9 mouse cellular contexts compared by ENCODE assay signal in genomic region chr13:21276551-21276950, GRCm38 (mm10). TPM values are rescaled to one million over a fixed set of nuclear protein-coding genes. Genes with fewer than 3 reads are reported as not detected.
A peak's percentile ranks its signal among the peaks of the same experiment; 100 is the strongest.
DNase-seq lines count a peak whose midpoint lies in the region; ATAC-seq and TF ChIP-seq lines count a peak whose summit lies in the region.
"Had no signal": no experiment of that assay in that cellular context is flagged by ENCODE, and none has a peak within 500 bp of the region (broad histone marks: within the 10 kb centered on the region; RNA-seq: fewer than 3 reads in every experiment).

No protein-coding gene starts in this region.

- intact Hi-C loops in heart, postnatal 25 days (cut with DNase I) = loop anchor here (5.0 kb wide), 2 partner anchors 104 to 436 kb away; no protein-coding TSS in a partner anchor

- DNase-seq in heart, postnatal 25 days (ENCODE audit: low spot score) = no peak
- DNase-seq in midbrain, embryonic 14.5 days = no peak
- no peak for DNase-seq in thymus, postnatal 25 days
- no peak for DNase-seq in adrenal gland, adult 8-10 months
- no peak for DNase-seq in thymus, postnatal 36 days

- no peak for ATAC-seq in heart, embryonic 16.5 days (replicated peaks; ENCODE audit: extremely low read depth, insufficient read depth, low FRiP score)
- no peak for ATAC-seq in hindbrain, embryonic 12.5 days (ENCODE audit: low FRiP score)
- no peak for ATAC-seq in midbrain, embryonic 14.5 days (ENCODE audit: low FRiP score, low TSS enrichment)

- TF ChIP-seq CTCF in bone marrow macrophage, adult 2 months (IDR thresholded peaks at IDR 0.05; ENCODE audit: low read depth, low read length) = no peak

- no peaks in the 10 kb centered on the region for H3K36me3 ChIP-seq in heart, embryonic 16.5 days (ENCODE audit: control insufficient read depth, insufficient read depth)
- H3K36me3 ChIP-seq in hindbrain, embryonic 12.5 days = no peaks in the 10 kb centered on the region
- H3K36me3 ChIP-seq in midbrain, embryonic 14.5 days (ENCODE audit: control insufficient read depth, insufficient read depth, low read length) = no peaks in the 10 kb centered on the region

- no peaks in the 10 kb centered on the region for H3K9me3 ChIP-seq in heart, embryonic 16.5 days (replicated peaks; ENCODE audit: control insufficient read depth, low read length)
- H3K9me3 ChIP-seq in hindbrain, embryonic 12.5 days (replicated peaks) = no peaks in the 10 kb centered on the region
- H3K9me3 ChIP-seq in midbrain, embryonic 14.5 days (ENCODE audit: control insufficient read depth, low read length) = no peaks in the 10 kb centered on the region

- peaks cover 8% of the 10 kb centered on the region; the same call in 1 of the 2 replicates for H3K4me1 ChIP-seq in heart, embryonic 16.5 days (ENCODE audit: control insufficient read depth, insufficient read depth, low read length)
- H3K4me1 ChIP-seq in bone marrow macrophage, adult 2 months (ENCODE audit: control insufficient read depth, insufficient read depth, low read length) = no peaks in the 10 kb centered on the region; the same call in 1 of the 2 replicates
- peaks cover 8% of the 10 kb centered on the region for H3K4me1 ChIP-seq in hindbrain, embryonic 12.5 days
- peaks cover 8% of the 10 kb centered on the region; the same call in 1 of the 2 replicates for H3K4me1 ChIP-seq in midbrain, embryonic 14.5 days (ENCODE audit: control insufficient read depth, insufficient read depth, low read length)

- peaks cover 5% of the 10 kb centered on the region for H3K27me3 ChIP-seq in heart, embryonic 16.5 days (ENCODE audit: control insufficient read depth, insufficient read depth, low read length)
- peaks cover 8% of the 10 kb centered on the region for H3K27me3 ChIP-seq in hindbrain, embryonic 12.5 days
- peaks cover 10% of the 10 kb centered on the region; the same call in 1 of the 2 replicates for H3K27me3 ChIP-seq in midbrain, embryonic 14.5 days (ENCODE audit: control insufficient read depth, insufficient read depth, low read length)

- H3K4me3 ChIP-seq in heart, embryonic 16.5 days (ENCODE audit: low read length) = peak overlapping the region; percentile 56
- peak overlapping the region; percentile 68 for H3K4me3 ChIP-seq in bone marrow macrophage, adult 2 months (ENCODE audit: insufficient read depth, low read length)
- H3K4me3 ChIP-seq in hindbrain, embryonic 12.5 days = peak overlapping the region; percentile 52
- H3K4me3 ChIP-seq in midbrain, embryonic 14.5 days (replicated peaks; ENCODE audit: low read depth, low read length) = peak overlapping the region; percentile 63

- WGBS in heart, embryonic 16.5 days = 3% methylated on average over 9 of the region's 9 CpGs
- 0% methylated on average over 9 of the region's 9 CpGs for WGBS in hindbrain, embryonic 12.5 days
- WGBS in midbrain, embryonic 14.5 days = 2% methylated on average over 9 of the region's 9 CpGs

- peak overlapping the region; percentile 71 for H3K4me2 ChIP-seq in heart, embryonic 16.5 days (ENCODE audit: low read depth, low read length)
- H3K4me2 ChIP-seq in hindbrain, embryonic 12.5 days (replicated peaks) = peak overlapping the region; percentile 69
- peak overlapping the region; percentile 71 for H3K4me2 ChIP-seq in midbrain, embryonic 14.5 days (ENCODE audit: low read length)

- H3K9ac ChIP-seq in heart, embryonic 16.5 days (ENCODE audit: low read length) = peak overlapping the region; percentile 46
- peak overlapping the region; percentile 57 for H3K9ac ChIP-seq in hindbrain, embryonic 12.5 days
- H3K9ac ChIP-seq in midbrain, embryonic 14.5 days (replicated peaks; ENCODE audit: low read length) = peak overlapping the region; percentile 59

- TF ChIP-seq POLR2A in bone marrow macrophage, adult 2 months (IDR thresholded peaks at IDR 0.05; ENCODE audit: borderline replicate concordance, low read depth, low read length) = no peak

- no peak overlapping the region for H3K27ac ChIP-seq in heart, embryonic 16.5 days (ENCODE audit: low read length)
- no peak overlapping the region for H3K27ac ChIP-seq in bone marrow macrophage, adult 2 months (ENCODE audit: insufficient read depth, low read depth, low read length)
- no peak overlapping the region for H3K27ac ChIP-seq in hindbrain, embryonic 12.5 days
- H3K27ac ChIP-seq in midbrain, embryonic 14.5 days (replicated peaks; ENCODE audit: low read depth, low read length) = no peak overlapping the region

RNA-seq across cellular contexts. Expression of gene Gpx5, which starts 16.0 kb away (rescaled TPM):
- not detected in 2 replicates for polyA plus RNA-seq in heart, embryonic 16.5 days (2015; fragmentation: Nextera tagmentation; extraction: Ambion mirVana)
- total RNA-seq in heart, postnatal 25 days (2021) = not detected
- not detected in 2 replicates for polyA plus RNA-seq in bone marrow macrophage, adult 2 months (2012; ENCODE audit: insufficient read depth, insufficient read length, missing spikeins)
- polyA plus RNA-seq in hindbrain, embryonic 12.5 days (2016; fragmentation: Nextera tagmentation; extraction: Ambion mirVana) = not detected in 2 replicates
- not detected in 2 replicates for polyA plus RNA-seq in midbrain, embryonic 14.5 days (2014; fragmentation: Nextera tagmentation; extraction: Ambion mirVana)
- total RNA-seq in adrenal gland, adult 8-10 months (2022) = not detected

RNA-seq across cellular contexts. Expression of gene Gpx6, which starts 35.4 kb away (rescaled TPM):
- 0.21 TPM in 1 of 2 replicates, not detected in the other for polyA plus RNA-seq in heart, embryonic 16.5 days (2015; fragmentation: Nextera tagmentation; extraction: Ambion mirVana)
- total RNA-seq in heart, postnatal 25 days (2021) = not detected
- polyA plus RNA-seq in bone marrow macrophage, adult 2 months (2012; ENCODE audit: insufficient read depth, insufficient read length, missing spikeins) = not detected in 2 replicates
- polyA plus RNA-seq in hindbrain, embryonic 12.5 days (2016; fragmentation: Nextera tagmentation; extraction: Ambion mirVana) = 0.85 TPM in 1 of 2 replicates, not detected in the other
- polyA plus RNA-seq in midbrain, embryonic 14.5 days (2014; fragmentation: Nextera tagmentation; extraction: Ambion mirVana) = not detected in 2 replicates
- not detected for total RNA-seq in adrenal gland, adult 8-10 months (2022)
- polyA plus RNA-seq: large intestine, adult 2 months had no signal
